Mouse (Mus musculus) myocyte (in vitro differentiated cells): ENCODE results near the gene Cbx1. TPM values are rescaled to one million over a fixed set of nuclear protein-coding genes. Genes with fewer than 3 reads are reported as not detected.

Experiments used
- H3K27me3 ChIP-seq: one replicate; pipeline ENCODE4 v1.6.1; 2011; ENCODE audit not compliant: control insufficient read depth, insufficient read depth, insufficient read length
- H3K36me3 ChIP-seq: one replicate; pipeline ENCODE4 v1.6.1; 2011; ENCODE audit not compliant: control insufficient read depth, insufficient read depth
- H3K4me2 ChIP-seq: one replicate; pipeline ENCODE4 v1.6.1; 2011; ENCODE audit warnings: low read depth, control low read depth
- H3K4me3 ChIP-seq: one replicate; pipeline ENCODE4 v1.5.1; 2011; ENCODE audit warnings: mild to moderate bottlenecking, control low read depth, moderate library complexity
- H3K79me2 ChIP-seq: one replicate; pipeline ENCODE4 v1.6.1; 2011; ENCODE audit not compliant: control insufficient read depth, insufficient read depth
- H3ac ChIP-seq: one replicate; pipeline ENCODE4 v1.6.1; 2011; ENCODE audit not compliant: control insufficient read depth, insufficient read length
- CEBPB ChIP-seq: IDR thresholded peaks from 2 replicates; pipeline ENCODE4 v1.6.1; 2011; ENCODE audit warnings: mild to moderate bottlenecking, moderate library complexity; ENCODE audit not compliant: poor library complexity, insufficient read depth, severe bottlenecking
- E2F4 ChIP-seq: IDR thresholded peaks from one replicate; pipeline ENCODE4 v1.6.1; 2011; ENCODE audit warnings: mild to moderate bottlenecking, control low read depth, moderate library complexity; ENCODE audit not compliant: insufficient read depth
- MAX ChIP-seq: IDR thresholded peaks from one replicate; pipeline ENCODE4 v1.6.1; 2011; ENCODE audit warnings: low read depth, mild to moderate bottlenecking, control low read depth
- MYOD1 ChIP-seq, 3 experiments: IDR thresholded peaks; one replicate each; pipeline ENCODE4 v1.6.1; 2011; ENCODE audit warnings: control low read depth in 2 of 3, low read depth in 2 of 3, mild to moderate bottlenecking in 2 of 3, moderate library complexity in 1 of 3; ENCODE audit not compliant: insufficient read length in 2 of 3, control insufficient read depth in 1 of 3
- MYOG ChIP-seq, 3 experiments: IDR thresholded peaks; one replicate each; pipeline ENCODE4 v1.6.1; 2011; ENCODE audit warnings: control low read depth in 2 of 3, low read depth in 2 of 3, mild to moderate bottlenecking in 2 of 3; ENCODE audit not compliant: insufficient read length in 2 of 3, control insufficient read depth in 1 of 3, insufficient read depth in 1 of 3
- POLR2A ChIP-seq: IDR thresholded peaks from one replicate; pipeline ENCODE4 v1.6.1; 2011; ENCODE audit warnings: low read depth, mild to moderate bottlenecking, control low read depth, moderate library complexity; ENCODE audit not compliant: insufficient read length
- POLR2AphosphoS2 ChIP-seq: IDR thresholded peaks from one replicate; pipeline ENCODE4 v1.6.1; 2011; ENCODE audit warnings: low read depth, control low read depth; ENCODE audit not compliant: insufficient read length
- REST ChIP-seq: IDR thresholded peaks from one replicate; pipeline ENCODE4 v1.6.1; 2011; ENCODE audit warnings: mild to moderate bottlenecking, control low read depth, moderate library complexity; ENCODE audit not compliant: insufficient read depth, insufficient read length
- SRF ChIP-seq: IDR thresholded peaks from one replicate; pipeline ENCODE4 v1.6.1; 2011; ENCODE audit warnings: low read depth; ENCODE audit not compliant: control insufficient read depth, insufficient read length
- TCF12 ChIP-seq: IDR thresholded peaks from one replicate; pipeline ENCODE4 v1.6.1; 2011; ENCODE audit warnings: mild to moderate bottlenecking, control low read depth; ENCODE audit not compliant: poor library complexity, insufficient read depth, severe bottlenecking
- TCF3 ChIP-seq: IDR thresholded peaks from one replicate; pipeline ENCODE4 v1.6.1; 2011; ENCODE audit warnings: low read depth, control low read depth; ENCODE audit not compliant: insufficient read length
- USF1 ChIP-seq: IDR thresholded peaks from one replicate; pipeline ENCODE4 v1.6.1; 2011; ENCODE audit warnings: low read depth, mild to moderate bottlenecking, control low read depth, moderate library complexity
- polyA plus RNA-seq: library from polyadenylated mRNA; unstranded; fragments of >200 nt; fragmentation: generic; extraction: Trizol; gene quantifications from one replicate; pipeline ENCODE4 v1.2.1, GENCODE M21; 2012; ENCODE audit warnings: missing spikeins

Cbx1 gene
- polyA plus RNA-seq, 1 experiment, result 34.6 TPM

GRCm38 (mm10) chr11:96827917-96828316 is 39.0 kb downstream of the Cbx1 start:
- TF ChIP-seq TCF12 (no peak), MYOD1 (IDR thresholded peaks at IDR 0.05; ENCODE audit: control insufficient read depth in 1 of 3, insufficient read length in 2 of 3, low read depth in 2 of 3) (no peak), TCF3 (no peak), E2F4 (no peak), POLR2AphosphoS2 (no peak), MYOG (IDR thresholded peaks at IDR 0.05; ENCODE audit: control insufficient read depth in 1 of 3, insufficient read depth in 1 of 3, insufficient read length in 2 of 3, low read depth in 2 of 3) (no peak), MAX (no peak), POLR2A (no peak), SRF (no peak), CEBPB (no peak), REST (no peak), USF1 (no peak)
- Histone ChIP-seq H3ac (peak overlapping the region; percentile 20), H3K36me3 (peaks cover 8% of the 10 kb centered on the region), H3K27me3 (no peaks in the 10 kb centered on the region), H3K4me3 (peak overlapping the region; percentile 93), H3K79me2 (peaks cover 50% of the 10 kb centered on the region), H3K4me2 (peak overlapping the region; percentile 96)

DNA sequence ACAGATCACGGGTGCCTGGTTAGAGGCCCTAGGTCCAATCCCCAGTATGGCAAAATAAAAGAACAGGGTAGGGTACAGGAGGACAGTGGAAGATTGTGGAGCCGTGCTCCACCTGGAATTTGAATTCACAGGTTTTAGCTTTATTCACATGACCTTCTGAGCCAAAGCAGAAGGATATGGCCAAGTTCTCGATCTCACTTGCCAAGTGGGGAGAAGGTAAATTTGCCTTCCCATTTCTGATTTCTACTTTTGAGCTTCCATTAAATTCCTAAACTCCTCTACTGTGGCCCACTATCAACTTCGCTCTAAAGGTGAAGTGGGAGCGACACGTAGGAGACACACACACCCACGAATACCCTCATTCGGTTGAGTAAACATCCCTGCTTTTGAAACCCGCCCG is 40.0 kb downstream of the Cbx1 start:
- Histone ChIP-seq H3K4me3 (peak overlapping the region; percentile 93), H3K4me2 (peak overlapping the region; percentile 96), H3K36me3 (peaks cover 8% of the 10 kb centered on the region), H3K27me3 (no peaks in the 10 kb centered on the region), H3ac (peak overlapping the region; percentile 77), H3K79me2 (peaks cover 50% of the 10 kb centered on the region)
- TF ChIP-seq TCF12 (no peak), REST (no peak), SRF (no peak), MAX (no peak), POLR2A (no peak), POLR2AphosphoS2 (no peak), CEBPB (no peak), E2F4 (no peak), MYOD1 (IDR thresholded peaks at IDR 0.05; ENCODE audit: control insufficient read depth in 1 of 3, insufficient read length in 2 of 3, low read depth in 2 of 3) (no peak), TCF3 (no peak), USF1 (no peak), MYOG (IDR thresholded peaks at IDR 0.05; ENCODE audit: control insufficient read depth in 1 of 3, insufficient read depth in 1 of 3, insufficient read length in 2 of 3, low read depth in 2 of 3) (no peak)

GRCm38 (mm10) chr11:96829403-96829812 is 40.5 kb downstream of the Cbx1 start:
- peaks cover 8% of the 10 kb centered on the region for H3K36me3 ChIP-seq
- TF ChIP-seq MYOG (IDR thresholded peaks at IDR 0.05; ENCODE audit: control insufficient read depth in 1 of 3, insufficient read depth in 1 of 3, insufficient read length in 2 of 3, low read depth in 2 of 3) (peak in 2 of 3 experiments; percentile 17 to 64), POLR2AphosphoS2 (peak; percentile 100), MYOD1 (IDR thresholded peaks at IDR 0.05; ENCODE audit: control insufficient read depth in 1 of 3, insufficient read length in 2 of 3, low read depth in 2 of 3) (peak in 2 of 3 experiments; percentile 29 to 57), MAX (no peak), POLR2A (peak; percentile 98), SRF (peak; percentile 38), TCF3 (no peak)
- H3ac ChIP-seq, result peak overlapping the region; percentile 77
- no peak overlapping the region for H3K4me2 ChIP-seq
- peak overlapping the region; percentile 93 for H3K4me3 ChIP-seq
- peaks cover 49% of the 10 kb centered on the region for H3K79me2 ChIP-seq
- H3K27me3 ChIP-seq, result no peaks in the 10 kb centered on the region

DNA sequence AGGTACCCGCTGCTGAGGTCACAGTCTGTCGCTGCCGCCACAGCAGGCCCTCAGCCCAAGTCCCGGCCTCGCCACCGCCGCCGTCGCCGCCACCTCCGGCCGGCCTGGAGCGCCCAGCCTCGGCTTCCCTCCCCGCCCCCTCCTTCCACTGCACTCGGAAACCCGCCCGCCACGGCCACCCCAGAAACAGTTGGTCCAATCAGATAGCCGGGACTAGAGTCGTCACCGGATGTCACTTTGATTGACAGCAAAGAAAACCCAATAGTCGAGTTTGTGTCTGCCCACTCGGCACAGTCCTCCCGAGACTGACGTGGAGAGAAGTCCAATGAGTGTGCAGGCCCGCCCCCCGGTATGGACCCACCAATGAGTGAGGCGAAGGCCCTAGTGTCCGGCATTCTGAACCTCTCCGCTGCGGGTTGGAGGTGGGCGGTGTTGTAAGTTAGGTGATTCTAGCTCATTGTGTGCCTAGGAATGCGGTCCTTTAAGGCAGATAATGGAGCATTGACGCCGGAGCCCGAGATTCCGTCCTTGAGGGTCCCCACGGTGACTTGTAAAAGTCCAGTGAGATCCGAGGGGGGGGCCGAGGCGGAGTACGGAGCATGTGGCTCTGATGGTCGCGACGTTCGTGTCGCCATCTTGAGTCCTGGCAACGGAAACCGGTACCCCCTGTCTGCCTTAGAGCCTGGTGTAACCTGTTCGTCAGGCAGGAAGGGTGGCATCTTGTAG is 41.0 kb downstream of the Cbx1 start, which contains the start of gene Nfe2l1:
Nfe2l1 (minus strand) TSS at position 156 of the 726 bp plus-strand sequence.
- peak within 1 kb of the TSS; percentile 77 for H3ac ChIP-seq
- peak within 1 kb of the TSS; percentile 93 for H3K4me3 ChIP-seq
- H3K79me2 ChIP-seq, result peaks cover 44% of the 10 kb centered on the region
- H3K27me3 ChIP-seq, result no peaks in the 10 kb centered on the region
- H3K4me2 ChIP-seq, result peak within 1 kb of the TSS; percentile 96
- H3K36me3 ChIP-seq, result peaks cover 8% of the 10 kb centered on the region
- peak; percentile 6 for TF ChIP-seq SRF
- no peak for TF ChIP-seq MYOD1 (IDR thresholded peaks at IDR 0.05; ENCODE audit: control insufficient read depth in 1 of 3, insufficient read length in 2 of 3, low read depth in 2 of 3)
- no peak for TF ChIP-seq CEBPB
- no peak for TF ChIP-seq MYOG (IDR thresholded peaks at IDR 0.05; ENCODE audit: control insufficient read depth in 1 of 3, insufficient read depth in 1 of 3, insufficient read length in 2 of 3, low read depth in 2 of 3)
- peak; percentile 21 for TF ChIP-seq USF1
- peak; percentile 63 for TF ChIP-seq POLR2A
- no peak for TF ChIP-seq MAX
- TF ChIP-seq TCF12, result no peak
- no peak for TF ChIP-seq TCF3
- peak; percentile 63 for TF ChIP-seq POLR2AphosphoS2
- no peak for TF ChIP-seq E2F4
- TF ChIP-seq REST, result no peak
